In the genomic region with DNA sequence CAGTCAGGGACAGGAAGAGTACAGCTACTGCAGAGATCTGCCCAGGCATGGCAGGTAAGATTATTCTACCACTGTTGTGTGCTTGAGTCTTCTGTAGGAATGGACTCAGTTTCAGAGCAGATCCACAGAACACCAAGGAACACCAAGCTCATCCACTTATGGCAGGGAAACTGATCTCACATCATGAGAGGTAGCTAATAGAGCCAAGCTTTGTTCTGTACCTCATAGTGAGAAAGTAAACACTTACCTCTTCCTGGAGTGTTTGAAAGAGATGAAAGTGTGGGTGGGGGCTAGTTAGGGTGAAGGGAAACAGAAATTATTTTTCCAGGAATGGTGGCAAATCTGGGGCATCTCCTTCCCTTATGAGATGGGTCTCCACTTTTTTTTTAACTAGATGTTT, we compare ENCODE assay signal across 27 mouse cellular contexts. TPM values are rescaled to one million over a fixed set of nuclear protein-coding genes. Genes with fewer than 3 reads are reported as not detected.
"Had no signal": no experiment of that assay in that cellular context is flagged by ENCODE, and none has a peak within 500 bp of the region (broad histone marks: within the 10 kb centered on the region; RNA-seq: fewer than 3 reads in every experiment).

Gene Lamp3, minus strand, starts transcription at position 160 of the 400 bp plus-strand sequence.

- H3K27me3 ChIP-seq: heart, embryonic 12.5 days; hindbrain, embryonic 12.5 days; intestine, embryonic 15.5 days; limb, embryonic 12.5 days had no signal

- H3K27ac ChIP-seq: gastrocnemius, adult 2 months; heart, embryonic 10.5 days; hindbrain, embryonic 10.5 days; hindbrain, embryonic 12.5 days; hindbrain, embryonic 14.5 days; intestine, embryonic 15.5 days; layer of hippocampus, adult 2 months; left cerebral cortex, adult 2 months; limb, embryonic 10.5 days; limb, embryonic 12.5 days had no signal

- DNase-seq: gastrocnemius, adult 2 months; gastrocnemius, postnatal 10 days; gastrocnemius, postnatal 25 days; heart, adult 18-20 months; heart, postnatal 10 days; heart, postnatal 4 days; kidney, adult 18-20 months; kidney, adult 8-10 months; kidney, postnatal 10 days; kidney, postnatal 25 days; kidney, postnatal 4 days had no signal

- ATAC-seq: hindbrain, embryonic 16.5 days; inflammation-experienced regulatory T-cells, adult 6 months; intestine, embryonic 15.5 days; intestine, postnatal 0 days had no signal

- H3K4me2 ChIP-seq: heart, embryonic 12.5 days; hindbrain, embryonic 12.5 days; hindbrain, embryonic 14.5 days; intestine, embryonic 15.5 days; limb, embryonic 12.5 days had no signal

- H3K9ac ChIP-seq: heart, embryonic 12.5 days; hindbrain, embryonic 12.5 days; hindbrain, embryonic 14.5 days; intestine, embryonic 15.5 days; limb, embryonic 12.5 days had no signal

- H3K4me3 ChIP-seq: gastrocnemius, adult 2 months; heart, embryonic 10.5 days; heart, embryonic 12.5 days; hindbrain, embryonic 10.5 days; hindbrain, embryonic 12.5 days; intestine, embryonic 15.5 days; layer of hippocampus, adult 2 months; left cerebral cortex, adult 2 months; limb, embryonic 10.5 days; limb, embryonic 12.5 days had no signal

- H3K9me3 ChIP-seq: heart, embryonic 10.5 days; heart, embryonic 12.5 days; hindbrain, embryonic 10.5 days; hindbrain, embryonic 12.5 days; intestine, embryonic 15.5 days; limb, embryonic 10.5 days; limb, embryonic 12.5 days had no signal

- H3K36me3 ChIP-seq: heart, embryonic 10.5 days; heart, embryonic 12.5 days; hindbrain, embryonic 10.5 days; hindbrain, embryonic 12.5 days; intestine, embryonic 15.5 days; limb, embryonic 10.5 days; limb, embryonic 12.5 days had no signal

- H3K4me1 ChIP-seq: heart, embryonic 10.5 days; heart, embryonic 12.5 days; hindbrain, embryonic 10.5 days; hindbrain, embryonic 12.5 days; intestine, embryonic 15.5 days; limb, embryonic 10.5 days; limb, embryonic 12.5 days had no signal

RNA-seq across cellular contexts. Expression of gene Lamp3, which starts in this region (rescaled TPM):
- polyA plus RNA-seq: frontal cortex, adult 2 months; heart, embryonic 10.5 days; heart, embryonic 14.5 days; hindbrain, embryonic 12.5 days; hindbrain, embryonic 14.5 days; inflammation-experienced regulatory T-cells, adult 6 months; intestine, postnatal 0 days; kidney, embryonic 14.5 days had no signal
